Mouse (Mus musculus): ENCODE measurements around the gene Iqch.
"Not testable (repeated sequence)": the region's sequence is repeated elsewhere in the genome, so short reads cannot be mapped to it uniquely, and the experiment has no call there.

Gene Iqch

GRCm38 (mm10) chr9:63556933-63557332, 45.4 kb downstream of the Iqch start:
- DNase-seq: peak; percentile 37 to 59

- no peak for DNase-seq
Observed at GRCm38 (mm10) chr9:63556316-63556715, 46.0 kb downstream of the Iqch start.

GRCm38 (mm10) chr9:63555460-63555990, 46.8 kb downstream of the Iqch start:
- DNase-seq: no peak

- DNase-seq: no peak
Observed at GRCm38 (mm10) chr9:63553628-63554027, 48.7 kb downstream of the Iqch start.

GRCm38 (mm10) chr9:63550701-63551100, 51.6 kb downstream of the Iqch start:
- not testable (repeated sequence) for DNase-seq

GRCm38 (mm10) chr9:63548966-63549365, 53.3 kb downstream of the Iqch start:
- no peak for DNase-seq

- no peak for DNase-seq
Observed at GRCm38 (mm10) chr9:63541926-63542325, 60.4 kb downstream of the Iqch start.

- DNase-seq: no peak
Observed at GRCm38 (mm10) chr9:63541301-63541700, 61.0 kb downstream of the Iqch start.

GRCm38 (mm10) chr9:63537489-63537888, 64.8 kb downstream of the Iqch start:
- DNase-seq: no peak

- DNase-seq: peak; percentile 28 to 45
Observed at GRCm38 (mm10) chr9:63535042-63535441, 67.3 kb downstream of the Iqch start.

GRCm38 (mm10) chr9:63534371-63534780, 67.9 kb downstream of the Iqch start:
- DNase-seq: no peak

- no peak for DNase-seq
Observed at GRCm38 (mm10) chr9:63532966-63533711, 69.2 kb downstream of the Iqch start.

GRCm38 (mm10) chr9:63523937-63524253, 78.4 kb downstream of the Iqch start:
- DNase-seq: no peak

- DNase-seq: no peak
Observed at GRCm38 (mm10) chr9:63523251-63523936, 78.9 kb downstream of the Iqch start.

GRCm38 (mm10) chr9:63512851-63513250, 89.4 kb downstream of the Iqch start:
- DNase-seq: no peak

GRCm38 (mm10) chr9:63511034-63511433, 91.3 kb downstream of the Iqch start:
- DNase-seq: no peak

GRCm38 (mm10) chr9:63507110-63507509, 95.2 kb downstream of the Iqch start:
- no peak for DNase-seq

GRCm38 (mm10) chr9:63503890-63504289, 98.4 kb downstream of the Iqch start:
- no peak for DNase-seq

- DNase-seq: no peak
Observed at GRCm38 (mm10) chr9:63501516-63501915, 100.8 kb downstream of the Iqch start.

- DNase-seq: no peak
Observed at GRCm38 (mm10) chr9:63499912-63500311, 102.4 kb downstream of the Iqch start.

GRCm38 (mm10) chr9:63495786-63496185, 106.5 kb downstream of the Iqch start:
- no peak for DNase-seq

- DNase-seq: no peak
Observed at GRCm38 (mm10) chr9:63493746-63494145, 108.5 kb downstream of the Iqch start.

GRCm38 (mm10) chr9:63492291-63492690, 110.0 kb downstream of the Iqch start:
- no peak for DNase-seq
